Mouse (Mus musculus): ENCODE measurements around the gene Elp5.

The Elp5 gene

GRCm38 (mm10) chr11:69990850-69991691, 8.8 kb upstream of the Elp5 start, which contains the start of gene Gabarap:
Gabarap (plus strand) TSS chr11:69991143.
- peak; percentile 92 for DNase-seq (ENCODE audit: low spot score)

GRCm38 (mm10) chr11:69989949-69990348, 7.6 kb upstream of the Elp5 start:
- no peak for DNase-seq (ENCODE audit: low spot score)

- no peak for DNase-seq (ENCODE audit: low spot score)
These were observed 2.1 kb upstream of the Elp5 start for GRCm38 (mm10) chr11:69984431-69984830.

GRCm38 (mm10) chr11:69983377-69983776, 1.1 kb upstream of the Elp5 start:
- no peak for DNase-seq (ENCODE audit: low spot score)

- no peak for DNase-seq (ENCODE audit: low spot score)
These were observed 560 bp upstream of the Elp5 start for GRCm38 (mm10) chr11:69982877-69983276.

- no peak for DNase-seq (ENCODE audit: low spot score)
These were observed 1.1 kb downstream of the Elp5 start, which contains the start of gene Ctdnep1 for GRCm38 (mm10) chr11:69981141-69981762. Ctdnep1 (plus strand) TSS chr11:69981156.

- DNase-seq (ENCODE audit: low spot score): peak; percentile 95
These were observed 1.8 kb downstream of the Elp5 start for GRCm38 (mm10) chr11:69980196-69981140.

- no peak for DNase-seq (ENCODE audit: low spot score)
These were observed 2.5 kb downstream of the Elp5 start for GRCm38 (mm10) chr11:69979827-69980195.

GRCm38 (mm10) chr11:69976271-69976670, 6.0 kb downstream of the Elp5 start:
- DNase-seq (ENCODE audit: low spot score): no peak

- no peak for DNase-seq (ENCODE audit: low spot score)
These were observed 7.4 kb downstream of the Elp5 start for GRCm38 (mm10) chr11:69974907-69975306.

- no peak for DNase-seq (ENCODE audit: low spot score)
These were observed 11.5 kb downstream of the Elp5 start for GRCm38 (mm10) chr11:69970775-69971174.

- DNase-seq (ENCODE audit: low spot score): no peak
These were observed 12.1 kb downstream of the Elp5 start for GRCm38 (mm10) chr11:69970222-69970621.

GRCm38 (mm10) chr11:69968793-69969192, 13.5 kb downstream of the Elp5 start:
- no peak for DNase-seq (ENCODE audit: low spot score)

GRCm38 (mm10) chr11:69966860-69967517, 15.3 kb downstream of the Elp5 start:
- DNase-seq (ENCODE audit: low spot score): no peak

GRCm38 (mm10) chr11:69966006-69966859, 16.1 kb downstream of the Elp5 start:
- DNase-seq (ENCODE audit: low spot score): no peak

- DNase-seq (ENCODE audit: low spot score): no peak
These were observed 16.9 kb downstream of the Elp5 start for GRCm38 (mm10) chr11:69965271-69966005.

GRCm38 (mm10) chr11:69964650-69965270, 17.6 kb downstream of the Elp5 start, which contains the start of gene Cldn7:
Cldn7 (plus strand) TSS chr11:69964779.
- DNase-seq (ENCODE audit: low spot score): no peak

GRCm38 (mm10) chr11:69961841-69962240, 20.5 kb downstream of the Elp5 start:
- DNase-seq (ENCODE audit: low spot score): no peak

- no peak for DNase-seq (ENCODE audit: low spot score)
These were observed 21.7 kb downstream of the Elp5 start for GRCm38 (mm10) chr11:69960616-69961015.
